Mouse (Mus musculus): ENCODE results near the gene Ly6g5c. TPM values are rescaled to one million over a fixed set of nuclear protein-coding genes. Genes with fewer than 3 reads are reported as not detected.

Gene Ly6g5c
- total RNA-seq, 1 experiment from 2014 or later: not detected

Other genes starting within 250 kb of the Ly6g5c start
- 0.64 TPM for gene Cfb, start 245.8 kb upstream of the Ly6g5c start, total RNA-seq (2023)
- gene Zbtb12, start 228.8 kb upstream of the Ly6g5c start, total RNA-seq (2023): 4.4 TPM
- gene Gm20547, start 226.2 kb upstream of the Ly6g5c start, total RNA-seq (2023): 0.38 TPM
- gene C2, start 210.0 kb upstream of the Ly6g5c start, total RNA-seq (2023): 1.6 TPM
- gene Ehmt2, start 209.8 kb upstream of the Ly6g5c start, total RNA-seq (2023): 113 TPM
- not detected for gene Slc44a4, start 193.8 kb upstream of the Ly6g5c start, total RNA-seq (2023)
- gene Neu1, start 177.0 kb upstream of the Ly6g5c start, total RNA-seq (2023): 44.2 TPM
- gene Hspa1b, start 149.0 kb upstream of the Ly6g5c start, total RNA-seq (2023): 97.6 TPM
- gene Gm20481, start 138.4 kb upstream of the Ly6g5c start, total RNA-seq (2023): not detected
- 57.4 TPM for gene Hspa1a, start 136.1 kb upstream of the Ly6g5c start, total RNA-seq (2023)
- gene Hspa1l, start 135.6 kb upstream of the Ly6g5c start, total RNA-seq (2023): not detected
- gene Lsm2, start 126.4 kb upstream of the Ly6g5c start, total RNA-seq (2023): 24.0 TPM
- 85.0 TPM for gene Vars, start 107.3 kb upstream of the Ly6g5c start, total RNA-seq (2023)
- gene Vwa7, start 91.7 kb upstream of the Ly6g5c start, total RNA-seq (2023): not detected
- 1.4 TPM for gene Sapcd1, start 80.3 kb upstream of the Ly6g5c start, total RNA-seq (2023)
- gene Msh5, start 61.5 kb upstream of the Ly6g5c start, total RNA-seq (2023): 3.2 TPM
- gene Clic1, start 58.3 kb upstream of the Ly6g5c start, total RNA-seq (2023): 137 TPM
- 0.70 TPM for gene Ddah2, start 49.2 kb upstream of the Ly6g5c start, total RNA-seq (2023)
- gene Ly6g6c, start 42.9 kb upstream of the Ly6g5c start, total RNA-seq (2023): not detected
- not detected for gene Mpig6b, start 42.1 kb upstream of the Ly6g5c start, total RNA-seq (2023)
- gene Ly6g6e, start 31.4 kb upstream of the Ly6g5c start, total RNA-seq (2023): not detected
- gene Ly6g6d, start 30.2 kb upstream of the Ly6g5c start, total RNA-seq (2023): not detected
- not detected for gene Ly6g6f, start 22.7 kb upstream of the Ly6g5c start, total RNA-seq (2023)
- gene Abhd16a, start 19.0 kb upstream of the Ly6g5c start, total RNA-seq (2023): 60.6 TPM
- 1.5 TPM for gene Ly6g5b, start 7.1 kb downstream of the Ly6g5c start, total RNA-seq (2023)
- 28.7 TPM for gene Gpank1, start 13.2 kb downstream of the Ly6g5c start, total RNA-seq (2023)
- gene Csnk2b, start 13.8 kb downstream of the Ly6g5c start, total RNA-seq (2023): 118 TPM
- gene D17H6S53E, start 18.1 kb downstream of the Ly6g5c start, total RNA-seq (2023): 15.3 TPM
- not detected for gene Apom, start 23.8 kb downstream of the Ly6g5c start, total RNA-seq (2023)
- 487 TPM for gene Bag6, start 26.9 kb downstream of the Ly6g5c start, total RNA-seq (2023)
- 292 TPM for gene Prrc2a, start 56.6 kb downstream of the Ly6g5c start, total RNA-seq (2023)
- 8.6 TPM for gene Aif1, start 67.8 kb downstream of the Ly6g5c start, total RNA-seq (2023)
- gene Lst1, start 80.2 kb downstream of the Ly6g5c start, total RNA-seq (2023): 9.5 TPM
- 417 TPM for gene Ltb, start 86.2 kb downstream of the Ly6g5c start, total RNA-seq (2023)
- 11.3 TPM for gene Tnf, start 93.7 kb downstream of the Ly6g5c start, total RNA-seq (2023)
- gene Lta, start 97.1 kb downstream of the Ly6g5c start, total RNA-seq (2023): 15.7 TPM
- not detected for gene Gm16181, start 112.6 kb downstream of the Ly6g5c start, total RNA-seq (2023)
- gene Atp6v1g2, start 125.4 kb downstream of the Ly6g5c start, total RNA-seq (2023): 1.00 TPM
- 9.4 TPM for gene Nfkbil1, start 127.5 kb downstream of the Ly6g5c start, total RNA-seq (2023)
- gene Ddx39b, start 133.5 kb downstream of the Ly6g5c start, total RNA-seq (2023): 422 TPM
- gene H2-D1, start 154.5 kb downstream of the Ly6g5c start, total RNA-seq (2023): 2,346 TPM
- 12.5 TPM for gene H2-Q1, start 212.1 kb downstream of the Ly6g5c start, total RNA-seq (2023)
- 9.6 TPM for gene H2-Q2, start 234.0 kb downstream of the Ly6g5c start, total RNA-seq (2023)

Measured in CD4-positive naive resting alpha-beta T cell, adult 76 days (primary cell).